Mouse (Mus musculus) thymus, adult 2 months (tissue): ENCODE measurements around the gene Kcnmb1. TPM values are rescaled to one million over a fixed set of nuclear protein-coding genes. Genes with fewer than 3 reads are reported as not detected.

ENCODE experiments used
- DNase-seq: peaks from one replicate; pipeline ENCODE4 v3.0.0; 2021
- H3K27ac ChIP-seq: fragments of 200-500 bp; 2 replicates; pipeline ENCODE4 v1.5.1; 2012; ENCODE audit warnings: low read length, control low read depth; ENCODE audit not compliant: control insufficient read depth, insufficient read depth
- H3K27me3 ChIP-seq: fragments of 200-500 bp; 2 replicates; pipeline ENCODE4 v1.6.1; 2012; ENCODE audit warnings: mild to moderate bottlenecking, low read length, moderate library complexity, mixed read lengths; ENCODE audit not compliant: control insufficient read depth, insufficient read depth
- H3K36me3 ChIP-seq: fragments of 200-500 bp; 2 replicates; pipeline ENCODE4 v1.6.1; 2012; ENCODE audit warnings: mild to moderate bottlenecking, low read length, moderate library complexity; ENCODE audit not compliant: control insufficient read depth, insufficient read depth
- H3K4me1 ChIP-seq: fragments of 200-500 bp; replicated peaks from 2 replicates; pipeline ENCODE4 v1.6.1; 2012; ENCODE audit warnings: low read length; ENCODE audit not compliant: control insufficient read depth, insufficient read depth
- H3K4me3 ChIP-seq: fragments of 200-500 bp; 2 replicates; pipeline ENCODE4 v1.5.1; 2012; ENCODE audit warnings: mild to moderate bottlenecking, low read length, control low read depth, moderate library complexity; ENCODE audit not compliant: control insufficient read depth, insufficient read depth
- CTCF ChIP-seq: fragments of 200-500 bp; IDR thresholded peaks from 2 replicates; pipeline ENCODE4 v1.5.1; 2012; ENCODE audit warnings: mild to moderate bottlenecking, control low read depth, low read length, moderate library complexity, borderline replicate concordance; ENCODE audit not compliant: control insufficient read depth, poor library complexity, insufficient read depth; ENCODE audit errors: extremely low read depth
- POLR2A ChIP-seq: fragments of 200-500 bp; IDR thresholded peaks from 2 replicates; pipeline ENCODE4 v1.6.1; 2012; ENCODE audit warnings: mild to moderate bottlenecking, low read length, control low read depth, moderate library complexity; ENCODE audit not compliant: control insufficient read depth, poor library complexity, insufficient read depth; ENCODE audit errors: extremely low read depth
- WGBS: fragments of 180-500 bp; shearing (Covaris S2); methylation state at CpG from one replicate; pipeline ENCODE4 v1.1.7; 2018; 5-methylcytosine and 5-hydroxymethylcytosine counted together
- polyA plus RNA-seq: library from polyadenylated mRNA; depleted of rRNA; stranded (reverse); fragments of >200 nt; gene quantifications from 2 replicates; pipeline ENCODE4 v1.2.3, GENCODE M21; 2012

The Kcnmb1 gene
- polyA plus RNA-seq, 1 experiment, result 0.50 TPM

- Histone ChIP-seq H3K27ac (no peak within 1 kb of the TSS), H3K4me1 (peaks cover 4% of the 10 kb centered on the region; the same call in 1 of the 2 replicates), H3K4me3 (no peak within 1 kb of the TSS), H3K27me3 (no peaks in the 10 kb centered on the region), H3K36me3 (no peaks in the 10 kb centered on the region)
- no peak for DNase-seq
- no peak for TF ChIP-seq POLR2A
- TF ChIP-seq CTCF, result no peak
- 87% methylated on average over 12 of the region's 12 CpGs for WGBS
Measured at GRCm38 (mm10) chr11:33992938-33993337, 30.1 kb downstream of the Kcnmb1 start, which contains the start of gene Kcnip1. Gene Kcnip1 (minus strand): TSS chr11:33993152.

GRCm38 (mm10) chr11:33993496-33993895, 30.7 kb downstream of the Kcnmb1 start:
- Histone ChIP-seq H3K27ac (no peak overlapping the region), H3K4me3 (no peak overlapping the region), H3K27me3 (no peaks in the 10 kb centered on the region), H3K36me3 (no peaks in the 10 kb centered on the region), H3K4me1 (peaks cover 4% of the 10 kb centered on the region; the same call in 1 of the 2 replicates)
- 87% methylated on average over 5 of the region's 5 CpGs for WGBS
- TF ChIP-seq POLR2A, result no peak
- TF ChIP-seq CTCF, result no peak
- no peak for DNase-seq

- Histone ChIP-seq H3K4me3 (no peak overlapping the region), H3K36me3 (no peaks in the 10 kb centered on the region), H3K27ac (no peak overlapping the region), H3K4me1 (peaks cover 24% of the 10 kb centered on the region), H3K27me3 (no peaks in the 10 kb centered on the region)
- no peak for TF ChIP-seq POLR2A
- no peak for TF ChIP-seq CTCF
- 94% methylated on average over 10 of the region's 10 CpGs for WGBS
- no peak for DNase-seq
Measured at GRCm38 (mm10) chr11:33998244-33998643, 35.4 kb downstream of the Kcnmb1 start.

GRCm38 (mm10) chr11:34000416-34000815, 37.6 kb downstream of the Kcnmb1 start:
- WGBS, result 33% methylated on average over 3 of the region's 3 CpGs
- DNase-seq, result no peak
- H3K27ac ChIP-seq, result no peak overlapping the region
- H3K4me3 ChIP-seq, result no peak overlapping the region
- H3K36me3 ChIP-seq, result no peaks in the 10 kb centered on the region
- peaks cover 24% of the 10 kb centered on the region for H3K4me1 ChIP-seq
- TF ChIP-seq CTCF (no peak), POLR2A (no peak)
- H3K27me3 ChIP-seq, result no peaks in the 10 kb centered on the region

GRCm38 (mm10) chr11:34001938-34002592, 39.3 kb downstream of the Kcnmb1 start:
- peak; percentile 75 for DNase-seq
- Histone ChIP-seq H3K36me3 (no peaks in the 10 kb centered on the region), H3K4me1 (peaks cover 25% of the 10 kb centered on the region), H3K4me3 (no peak overlapping the region), H3K27me3 (no peaks in the 10 kb centered on the region), H3K27ac (no peak overlapping the region)
- WGBS, result 2% methylated on average over 5 of the region's 5 CpGs
- no peak for TF ChIP-seq CTCF
- TF ChIP-seq POLR2A, result no peak

GRCm38 (mm10) chr11:34002593-34002965, 39.8 kb downstream of the Kcnmb1 start:
- Histone ChIP-seq H3K27me3 (no peaks in the 10 kb centered on the region), H3K4me1 (peaks cover 25% of the 10 kb centered on the region), H3K36me3 (no peaks in the 10 kb centered on the region), H3K27ac (no peak overlapping the region), H3K4me3 (no peak overlapping the region)
- TF ChIP-seq POLR2A (no peak), CTCF (no peak)
- WGBS, result 77% methylated on average over 5 of the region's 5 CpGs
- DNase-seq, result no peak

GRCm38 (mm10) chr11:34007616-34008015, 44.8 kb downstream of the Kcnmb1 start:
- TF ChIP-seq CTCF (no peak), POLR2A (no peak)
- H3K4me1 ChIP-seq, result peaks cover 34% of the 10 kb centered on the region
- H3K27ac ChIP-seq, result no peak overlapping the region
- H3K4me3 ChIP-seq, result no peak overlapping the region
- H3K27me3 ChIP-seq, result no peaks in the 10 kb centered on the region
- no peaks in the 10 kb centered on the region for H3K36me3 ChIP-seq
- no peak for DNase-seq
- WGBS, result 91% methylated on average over 2 of the region's 2 CpGs
